Mouse (Mus musculus) heart, embryonic 15.5 days (tissue): ENCODE measurements around the gene Ubox5. TPM values are rescaled to one million over a fixed set of nuclear protein-coding genes. Genes with fewer than 3 reads are reported as not detected.
"Not testable (repeated sequence)": the region's sequence is repeated elsewhere in the genome, so short reads cannot be mapped to it uniquely, and the experiment has no call there.

Experiments used
- ATAC-seq: fragments of 200-750 bp; cut with Nextera tagmentation; replicated peaks from 2 replicates; pipeline ENCODE4 v1.8.0; 2017; ENCODE audit warnings: low read depth, moderate TSS enrichment; ENCODE audit not compliant: insufficient number of reproducible peaks, insufficient read depth, low FRiP score
- H3K27ac ChIP-seq: fragments of 300-500 bp; sonication (generic); 2 replicates; pipeline ENCODE4 v1.5.1; 2015; ENCODE audit warnings: mild to moderate bottlenecking, inconsistent platforms
- H3K27me3 ChIP-seq: fragments of 300-500 bp; sonication (generic); 2 replicates; pipeline ENCODE4 v1.6.1; 2015; ENCODE audit warnings: inconsistent platforms
- H3K36me3 ChIP-seq: fragments of 300-500 bp; sonication (generic); 2 replicates; pipeline ENCODE4 v1.6.1; 2015; ENCODE audit warnings: mild to moderate bottlenecking, inconsistent platforms
- H3K4me1 ChIP-seq: fragments of 300-500 bp; sonication (generic); replicated peaks from 2 replicates; pipeline ENCODE4 v1.6.1; 2015; ENCODE audit warnings: inconsistent platforms
- H3K4me2 ChIP-seq: fragments of 300-500 bp; sonication (generic); 2 replicates; pipeline ENCODE4 v1.6.1; 2015; ENCODE audit warnings: inconsistent platforms, mild to moderate bottlenecking, moderate library complexity
- H3K4me3 ChIP-seq: fragments of 300-500 bp; sonication (generic); 2 replicates; pipeline ENCODE4 v1.5.1; 2015; ENCODE audit warnings: mild to moderate bottlenecking, inconsistent platforms
- H3K9ac ChIP-seq: fragments of 300-500 bp; sonication (generic); 2 replicates; pipeline ENCODE4 v1.6.1; 2015; ENCODE audit warnings: mild to moderate bottlenecking, inconsistent platforms
- H3K9me3 ChIP-seq: fragments of 300-500 bp; sonication (generic); replicated peaks from 2 replicates; pipeline ENCODE4 v1.6.1; 2016; ENCODE audit warnings: inconsistent platforms
- WGBS: fragments of 180-500 bp; shearing (Covaris S2); methylation state at CpG from one replicate; pipeline ENCODE4 v1.1.7; 2015; ENCODE audit warnings: mixed read lengths; 5-methylcytosine and 5-hydroxymethylcytosine counted together
- polyA plus RNA-seq: library from polyadenylated mRNA; unstranded; fragments of >200 nt; fragmentation: Nextera tagmentation; extraction: Ambion mirVana; gene quantifications from 2 replicates; pipeline ENCODE4 v1.2.1, GENCODE M21; 2015

The Ubox5 gene
- polyA plus RNA-seq, 1 experiment from 2014 or later, result 5.8 TPM

DNA sequence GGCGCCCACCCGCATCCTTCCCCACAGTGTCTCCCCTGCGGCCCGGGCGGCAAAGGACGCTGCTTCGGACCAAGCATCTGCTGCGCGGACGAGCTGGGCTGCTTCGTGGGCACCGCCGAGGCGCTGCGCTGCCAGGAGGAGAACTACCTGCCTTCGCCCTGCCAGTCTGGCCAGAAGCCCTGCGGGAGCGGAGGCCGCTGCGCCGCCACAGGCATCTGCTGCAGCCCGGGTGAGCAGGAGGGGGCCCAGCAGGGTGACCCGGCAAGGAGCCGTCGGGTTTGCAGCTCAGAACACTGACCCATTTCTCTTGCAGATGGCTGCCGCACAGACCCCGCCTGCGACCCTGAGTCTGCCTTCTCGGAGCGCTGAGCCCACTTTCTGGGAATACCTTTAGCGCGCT, 53.3 kb downstream of the Ubox5 start:
- not testable (repeated sequence) for H3K9me3 ChIP-seq, H3K27ac ChIP-seq, H3K36me3 ChIP-seq, ATAC-seq
- Histone ChIP-seq H3K27me3 (peaks cover 82% of the 10 kb centered on the region), H3K4me1 (peaks cover 39% of the 10 kb centered on the region), H3K9ac (peak overlapping the region; percentile 17; the same call in 1 of the 2 replicates), H3K4me3 (peak overlapping the region; percentile 46), H3K4me2 (peak overlapping the region; percentile 73)
- 4% methylated on average over 32 of the region's 32 CpGs for WGBS

DNA sequence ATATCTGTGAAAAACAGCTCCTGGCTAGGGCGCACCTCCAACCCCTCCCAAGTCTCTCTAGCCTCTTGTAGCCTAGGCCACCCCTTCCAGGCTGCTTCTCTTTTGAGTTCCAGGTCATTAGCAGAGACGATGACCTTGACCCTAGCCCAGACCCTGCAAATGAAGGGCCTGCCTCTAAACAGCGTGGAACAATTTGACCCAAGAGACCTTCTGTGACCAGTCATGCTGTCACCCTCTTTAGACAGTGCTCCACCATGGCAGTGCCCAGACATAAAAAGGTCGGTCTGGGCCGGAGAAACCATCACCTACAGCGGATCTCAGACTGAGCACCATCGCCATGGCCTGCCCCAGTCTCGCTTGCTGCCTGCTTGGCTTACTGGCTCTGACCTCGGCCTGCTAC, 54.0 kb downstream of the Ubox5 start, which contains the start of gene Oxt:
Gene Oxt, plus strand, starts transcription at position 301 of the 400 bp plus-strand sequence.
- no peak within 1 kb of the TSS for H3K27ac ChIP-seq
- peaks cover 75% of the 10 kb centered on the region for H3K27me3 ChIP-seq
- H3K36me3 ChIP-seq, result no peaks in the 10 kb centered on the region
- peak within 1 kb of the TSS; percentile 46 for H3K4me3 ChIP-seq
- peaks cover 35% of the 10 kb centered on the region for H3K4me1 ChIP-seq
- H3K9me3 ChIP-seq, result no peaks in the 10 kb centered on the region
- peak within 1 kb of the TSS; percentile 73 for H3K4me2 ChIP-seq
- H3K9ac ChIP-seq, result peak within 1 kb of the TSS; percentile 17; the same call in 1 of the 2 replicates
- no peak for ATAC-seq
- WGBS, result 52% methylated on average over 9 of the region's 9 CpGs

DNA sequence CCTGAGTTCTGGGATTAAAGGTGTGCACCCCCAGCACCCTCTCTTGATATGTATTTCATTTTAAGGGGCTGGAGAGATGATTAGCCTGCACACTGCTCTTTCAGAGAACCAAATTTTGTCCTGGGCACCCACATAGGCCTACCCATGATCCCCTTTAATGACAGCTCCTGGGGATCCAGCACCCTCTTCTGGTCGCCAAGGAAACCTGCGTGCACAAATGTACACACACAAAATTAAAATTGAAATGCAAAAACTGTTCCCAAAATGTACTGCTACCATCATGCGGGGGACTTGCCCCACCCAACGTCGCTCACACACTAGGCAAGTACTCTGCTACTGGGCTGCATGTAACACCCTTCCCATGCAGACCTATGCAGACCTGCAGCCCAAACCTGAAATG, 54.9 kb downstream of the Ubox5 start:
- Histone ChIP-seq H3K36me3 (no peaks in the 10 kb centered on the region), H3K9ac (no peak overlapping the region), H3K4me2 (no peak overlapping the region), H3K27me3 (peaks cover 66% of the 10 kb centered on the region), H3K9me3 (no peaks in the 10 kb centered on the region), H3K4me1 (peaks cover 26% of the 10 kb centered on the region), H3K27ac (no peak overlapping the region), H3K4me3 (no peak overlapping the region)
- no peak for ATAC-seq
- WGBS, result 81% methylated on average over 5 of the region's 5 CpGs

DNA sequence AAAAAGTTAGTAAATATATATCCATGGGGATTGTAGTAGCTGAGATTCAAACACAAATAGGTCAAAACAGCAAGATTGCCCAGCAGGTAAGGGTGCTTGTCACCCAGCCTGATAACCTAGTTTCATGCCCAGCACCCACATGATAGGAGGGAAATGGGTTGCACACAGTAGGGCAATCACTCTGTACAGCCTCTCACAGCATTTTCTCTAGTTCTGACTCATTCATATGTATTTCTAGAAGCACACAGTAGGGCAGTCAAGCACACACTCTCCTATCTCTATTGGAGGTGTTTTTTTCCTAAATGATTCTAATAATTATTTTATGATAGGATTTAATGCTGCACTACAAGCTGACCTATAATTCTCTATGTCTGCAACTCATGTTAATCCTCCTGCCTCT, 59.9 kb downstream of the Ubox5 start:
- H3K27ac ChIP-seq, result no peak overlapping the region
- H3K4me1 ChIP-seq, result peaks cover 3% of the 10 kb centered on the region
- no peak overlapping the region for H3K4me3 ChIP-seq
- no peak for ATAC-seq
- H3K9me3 ChIP-seq, result no peaks in the 10 kb centered on the region
- no peak overlapping the region for H3K9ac ChIP-seq
- peaks cover 16% of the 10 kb centered on the region for H3K27me3 ChIP-seq
- no peak overlapping the region for H3K4me2 ChIP-seq
- peaks cover 8% of the 10 kb centered on the region; the same call in 1 of the 2 replicates for H3K36me3 ChIP-seq

DNA sequence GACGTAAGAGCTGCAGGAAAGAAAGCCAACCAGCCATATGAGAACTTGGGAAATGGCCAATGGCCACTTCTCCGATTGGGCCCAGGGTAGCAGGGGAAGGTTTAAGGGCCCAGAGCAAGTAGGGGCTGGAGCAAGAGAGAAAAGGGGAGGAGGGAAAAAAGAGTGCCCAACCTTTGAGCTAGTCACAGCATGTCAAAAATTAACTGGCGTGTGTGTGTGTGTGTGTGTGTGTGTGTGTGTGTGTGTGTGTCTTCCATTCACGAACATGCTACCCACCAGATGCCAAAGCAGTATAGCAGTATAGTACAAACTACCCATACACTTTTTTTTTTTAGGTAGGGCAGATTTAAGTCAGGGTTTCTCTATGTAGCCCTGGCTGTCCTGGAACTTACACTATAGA, 60.9 kb downstream of the Ubox5 start:
- H3K4me2 ChIP-seq, result no peak overlapping the region
- H3K4me3 ChIP-seq, result no peak overlapping the region
- H3K36me3 ChIP-seq, result peaks cover 8% of the 10 kb centered on the region; the same call in 1 of the 2 replicates
- H3K27ac ChIP-seq, result no peak overlapping the region
- no peaks in the 10 kb centered on the region for H3K9me3 ChIP-seq
- H3K27me3 ChIP-seq, result peaks cover 12% of the 10 kb centered on the region; the same call in 1 of the 2 replicates
- H3K9ac ChIP-seq, result no peak overlapping the region
- ATAC-seq, result no peak
- H3K4me1 ChIP-seq, result peaks cover 12% of the 10 kb centered on the region
- 77% methylated on average over 4 of the region's 4 CpGs for WGBS

DNA sequence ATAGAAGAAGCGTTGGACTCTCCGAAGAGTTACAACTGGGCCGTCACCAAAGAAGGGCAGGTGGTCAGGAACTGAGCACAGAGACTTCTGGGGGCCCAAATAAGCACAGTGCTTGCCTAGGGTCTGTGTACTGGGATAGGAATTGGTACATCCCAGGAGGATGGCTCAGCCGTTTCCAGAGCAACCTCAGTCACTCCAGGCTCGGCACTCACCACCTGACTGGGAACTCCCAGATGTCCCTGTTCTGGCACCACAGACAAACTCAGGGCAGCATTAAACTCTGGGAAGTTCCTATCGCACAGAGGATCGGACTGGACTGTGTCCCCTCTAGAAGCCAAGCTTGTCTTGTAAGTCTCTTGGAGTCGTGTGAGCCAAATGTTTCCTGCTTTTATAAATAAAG, 64.9 kb downstream of the Ubox5 start:
- H3K4me2 ChIP-seq, result peak overlapping the region; percentile 93
- H3K9ac ChIP-seq, result no peak overlapping the region
- H3K4me1 ChIP-seq, result peaks cover 19% of the 10 kb centered on the region
- H3K27me3 ChIP-seq, result no peaks in the 10 kb centered on the region
- H3K27ac ChIP-seq, result no peak overlapping the region
- WGBS, result 83% methylated on average over 8 of the region's 8 CpGs
- no peak for ATAC-seq
- H3K36me3 ChIP-seq, result peaks cover 8% of the 10 kb centered on the region; the same call in 1 of the 2 replicates
- H3K4me3 ChIP-seq, result peak overlapping the region; percentile 97; the same call in 1 of the 2 replicates
- no peaks in the 10 kb centered on the region for H3K9me3 ChIP-seq

GRCm38 (mm10) chr2:130564063-130564462, 65.8 kb downstream of the Ubox5 start:
- H3K4me3 ChIP-seq, result peak overlapping the region; percentile 97
- ATAC-seq, result peak; percentile 5; the same call in 1 of the 2 replicates
- no peaks in the 10 kb centered on the region for H3K9me3 ChIP-seq

DNA sequence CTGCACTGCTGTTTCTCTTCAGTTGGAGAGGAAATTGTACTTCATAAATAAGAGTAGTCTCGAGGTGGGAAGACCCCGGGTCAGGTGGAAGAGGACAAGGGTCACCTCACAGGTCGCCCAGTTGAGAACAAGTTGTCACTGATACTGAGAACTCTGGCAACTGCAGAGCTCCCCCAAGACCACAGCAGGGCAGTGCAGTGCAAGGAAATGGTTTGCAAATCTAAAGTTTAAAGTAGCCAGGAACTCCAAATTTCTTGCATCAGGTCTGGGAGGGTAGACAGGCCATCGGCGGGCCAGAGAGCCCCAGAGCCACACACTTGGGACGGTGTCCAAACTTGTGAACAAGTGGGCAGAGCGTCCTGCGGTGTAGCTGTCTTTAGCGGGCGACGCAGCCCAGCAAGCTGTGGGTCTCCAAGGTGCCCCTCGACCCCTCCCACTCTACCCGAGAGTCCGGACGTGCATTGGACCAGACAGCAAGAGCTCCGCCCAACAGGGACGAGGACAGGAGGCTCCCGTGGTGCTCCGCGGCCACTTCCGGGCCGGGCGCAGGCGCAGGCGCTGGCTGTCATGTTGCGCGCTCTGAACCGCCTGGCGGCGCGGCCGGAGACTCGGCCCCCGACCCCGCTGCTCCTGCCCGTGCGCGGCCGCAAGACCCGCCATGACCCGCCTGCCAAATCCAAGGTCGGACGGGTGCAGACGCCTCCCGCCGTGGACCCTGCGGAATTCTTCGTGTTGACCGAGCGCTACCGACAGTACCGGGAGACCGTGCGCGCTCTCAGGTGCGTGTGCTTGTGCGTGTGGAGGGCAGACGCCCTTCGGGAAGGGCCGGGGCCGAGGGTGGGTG, 66.4 kb downstream of the Ubox5 start, which contains the start of gene Mrps26:
Gene Mrps26, plus strand, starts transcription at position 531 of the 844 bp plus-strand sequence.
- H3K27ac ChIP-seq, result peak within 1 kb of the TSS; percentile 88
- no peaks in the 10 kb centered on the region for H3K9me3 ChIP-seq
- peak within 1 kb of the TSS; percentile 92 for H3K9ac ChIP-seq
- WGBS, result under 1% methylated on average over 61 of the region's 61 CpGs
- peak; percentile 99 for ATAC-seq
- H3K27me3 ChIP-seq, result no peaks in the 10 kb centered on the region
- H3K4me2 ChIP-seq, result peak within 1 kb of the TSS; percentile 93
- peak within 1 kb of the TSS; percentile 97 for H3K4me3 ChIP-seq
- H3K4me1 ChIP-seq, result peaks cover 19% of the 10 kb centered on the region
- H3K36me3 ChIP-seq, result peaks cover 9% of the 10 kb centered on the region; the same call in 1 of the 2 replicates

More at GRCm38 (mm10) chr2:130564063-130564462, 65.8 kb downstream of the Ubox5 start:
- Histone ChIP-seq H3K27me3 (no peaks in the 10 kb centered on the region), H3K4me2 (peak overlapping the region; percentile 93), H3K36me3 (peaks cover 8% of the 10 kb centered on the region; the same call in 1 of the 2 replicates), H3K9ac (peak overlapping the region; percentile 92), H3K27ac (peak overlapping the region; percentile 88), H3K4me1 (peaks cover 19% of the 10 kb centered on the region)
- WGBS, result 1% methylated on average over 23 of the region's 23 CpGs

DNA sequence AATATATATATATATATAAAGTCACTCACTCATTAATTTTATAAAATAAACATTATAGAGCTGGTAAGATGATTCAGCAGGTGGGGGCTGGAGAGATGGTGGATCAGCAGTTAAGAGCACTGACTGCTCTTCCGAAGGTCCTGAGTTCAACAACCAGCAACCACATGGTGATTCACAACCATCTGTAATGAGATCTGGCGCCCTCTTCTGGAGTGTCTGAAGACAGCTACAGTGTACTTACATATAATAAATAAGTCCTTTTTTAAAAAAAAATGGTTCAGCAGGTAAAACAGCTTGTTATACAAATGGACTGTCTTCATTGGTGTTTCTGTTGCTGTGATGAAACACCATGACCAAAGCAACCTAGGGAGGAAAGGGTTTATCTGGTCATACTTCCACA, 71.8 kb downstream of the Ubox5 start:
- H3K4me1 ChIP-seq, result peaks cover 5% of the 10 kb centered on the region
- H3K4me2 ChIP-seq, result no peak overlapping the region
- 64% methylated on average over 2 of the region's 2 CpGs for WGBS
- H3K36me3 ChIP-seq, result peaks cover 47% of the 10 kb centered on the region
- H3K27me3 ChIP-seq, result no peaks in the 10 kb centered on the region
- no peak overlapping the region for H3K27ac ChIP-seq
- no peak overlapping the region for H3K4me3 ChIP-seq
- H3K9me3 ChIP-seq, result no peaks in the 10 kb centered on the region
- no peak overlapping the region for H3K9ac ChIP-seq
- no peak for ATAC-seq

DNA sequence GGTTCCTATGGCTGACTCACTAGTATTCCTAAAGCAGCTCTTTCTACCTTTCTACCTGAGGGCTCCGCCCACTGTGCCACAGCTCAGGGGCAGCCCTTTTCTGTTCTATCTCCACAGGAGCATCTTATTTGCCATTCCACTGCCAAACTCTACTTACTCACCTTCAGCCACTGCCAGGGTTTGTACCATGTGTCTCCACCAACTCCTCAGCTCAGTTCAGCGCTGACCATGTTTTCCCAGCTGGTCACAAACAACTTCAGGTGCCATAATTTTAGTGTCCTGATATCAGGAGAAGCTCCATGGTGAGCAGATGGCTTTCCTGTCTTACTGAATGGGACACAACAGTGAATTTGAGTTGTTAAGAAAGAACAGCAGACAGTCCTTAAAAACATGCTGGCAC, 72.4 kb downstream of the Ubox5 start:
- Histone ChIP-seq H3K36me3 (peaks cover 53% of the 10 kb centered on the region), H3K9ac (no peak overlapping the region), H3K27me3 (no peaks in the 10 kb centered on the region), H3K4me1 (no peaks in the 10 kb centered on the region), H3K4me2 (no peak overlapping the region), H3K4me3 (no peak overlapping the region), H3K27ac (no peak overlapping the region), H3K9me3 (no peaks in the 10 kb centered on the region)
- no peak for ATAC-seq
- WGBS, result 95% methylated on average over 2 of the region's 2 CpGs

- peaks cover 65% of the 10 kb centered on the region for H3K36me3 ChIP-seq
- no peaks in the 10 kb centered on the region for H3K9me3 ChIP-seq
- no peak overlapping the region for H3K9ac ChIP-seq
- no peak overlapping the region for H3K27ac ChIP-seq
- H3K27me3 ChIP-seq, result no peaks in the 10 kb centered on the region
- 86% methylated on average over 1 of the region's 1 CpGs for WGBS
- no peak for ATAC-seq
- H3K4me3 ChIP-seq, result no peak overlapping the region
- H3K4me2 ChIP-seq, result no peak overlapping the region
- no peaks in the 10 kb centered on the region for H3K4me1 ChIP-seq
Measured at GRCm38 (mm10) chr2:130556292-130556691, 73.5 kb downstream of the Ubox5 start.
